Mouse (Mus musculus): ENCODE measurements at regions not wholly inside any gene's neighbourhood (a gene's known extent, or its start where the extent isn't known, plus 50 kb on each side); places are given as distances from the start of the nearest gene placed in this dataset.

DNA sequence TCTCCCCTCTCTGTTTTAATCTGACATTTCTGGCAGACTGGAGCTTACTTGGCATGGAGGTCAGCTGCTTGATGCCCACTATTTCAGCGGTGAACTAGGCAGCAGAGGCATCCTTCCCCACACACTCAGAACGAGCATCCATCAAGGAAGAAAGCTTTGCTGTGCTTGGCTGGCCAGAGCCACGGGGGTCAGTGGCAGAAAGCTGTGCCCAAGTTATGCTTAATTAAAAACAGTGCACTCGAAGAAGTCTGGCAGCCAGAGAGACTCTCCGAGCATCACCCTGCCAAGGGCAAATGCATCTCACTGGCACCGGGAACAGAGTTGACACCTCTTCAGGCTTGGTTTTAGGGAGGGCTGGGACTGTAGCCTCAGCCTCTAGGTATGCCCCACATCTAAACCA lies 168.3 kb downstream of the Gm45692 start:
- DNase-seq = no peak

DNA sequence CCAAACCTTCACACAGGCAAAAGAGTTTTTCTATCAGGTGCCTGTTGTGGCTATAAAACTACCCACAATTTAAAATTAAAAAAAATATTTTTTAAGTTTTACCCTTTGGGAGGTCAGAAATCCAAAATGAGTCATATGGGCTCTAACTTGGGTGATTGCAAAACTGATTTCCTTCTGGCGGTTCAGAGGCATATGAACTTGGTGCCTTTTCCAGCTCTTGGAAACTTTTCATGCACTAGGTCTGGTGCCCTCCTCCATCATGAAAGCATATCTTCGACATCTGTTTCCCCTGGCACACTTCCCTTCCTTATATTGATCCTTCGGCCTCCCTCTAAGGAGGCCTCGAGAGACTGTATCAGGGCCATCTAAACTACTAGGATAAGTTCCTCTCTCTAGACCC lies 168.8 kb downstream of the Gm45692 start:
- DNase-seq = no peak

DNA sequence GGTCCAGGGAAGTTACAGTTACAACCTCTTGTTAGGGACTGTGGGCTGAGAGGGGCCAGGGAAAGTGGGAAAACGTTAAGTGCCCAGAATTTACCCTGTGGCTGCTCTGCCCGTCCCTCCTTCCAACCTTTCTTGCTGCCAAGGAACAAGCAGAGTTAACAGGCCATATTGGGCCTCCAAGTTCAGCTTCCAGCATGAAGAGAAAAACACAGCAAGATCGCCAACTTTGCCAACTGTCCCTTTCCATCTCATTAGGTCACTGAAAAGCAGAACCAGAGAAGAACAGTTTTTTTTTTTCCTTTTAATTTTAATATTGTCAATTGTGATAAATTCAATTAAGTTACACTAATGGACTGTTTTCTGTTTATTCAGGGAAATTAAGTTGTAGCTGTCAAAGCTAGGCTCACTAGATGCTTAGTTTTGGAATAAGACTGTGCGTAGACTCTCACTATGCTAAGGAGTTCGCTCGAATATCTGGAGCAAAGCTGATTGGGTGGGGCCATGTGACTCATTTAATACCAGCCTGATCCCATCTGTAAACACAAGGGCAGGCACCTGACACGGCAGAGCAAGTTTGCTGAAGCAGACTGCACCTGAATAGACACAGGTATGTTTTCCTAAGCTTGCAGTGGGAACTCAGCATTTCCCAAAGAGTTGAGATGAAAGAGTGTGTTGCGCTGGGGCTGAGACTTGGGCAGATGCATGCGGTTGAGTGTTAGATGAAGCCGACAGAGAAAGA lies 178.9 kb downstream of the Gm45692 start:
- DNase-seq = no peak

DNA sequence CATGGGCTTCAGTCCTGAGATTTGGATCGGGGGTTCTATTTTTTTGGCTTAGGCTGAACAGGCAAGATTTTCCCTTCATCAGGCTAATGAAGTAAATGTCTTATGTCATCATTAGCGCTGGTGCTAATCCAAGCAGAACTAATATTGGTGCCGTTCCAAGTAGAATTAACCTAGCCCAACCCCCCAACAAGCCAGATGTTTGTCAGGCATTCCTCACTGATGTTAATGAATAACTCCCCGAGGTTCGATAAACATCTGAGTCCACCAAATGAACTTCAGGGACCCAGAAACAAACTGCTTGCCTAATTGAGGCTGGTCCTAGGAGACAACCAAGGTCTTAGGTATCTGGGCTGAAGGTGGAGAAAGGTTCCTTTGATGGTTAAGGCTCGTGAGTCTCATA lies 180.9 kb downstream of the Gm45692 start:
- DNase-seq = no peak

DNA sequence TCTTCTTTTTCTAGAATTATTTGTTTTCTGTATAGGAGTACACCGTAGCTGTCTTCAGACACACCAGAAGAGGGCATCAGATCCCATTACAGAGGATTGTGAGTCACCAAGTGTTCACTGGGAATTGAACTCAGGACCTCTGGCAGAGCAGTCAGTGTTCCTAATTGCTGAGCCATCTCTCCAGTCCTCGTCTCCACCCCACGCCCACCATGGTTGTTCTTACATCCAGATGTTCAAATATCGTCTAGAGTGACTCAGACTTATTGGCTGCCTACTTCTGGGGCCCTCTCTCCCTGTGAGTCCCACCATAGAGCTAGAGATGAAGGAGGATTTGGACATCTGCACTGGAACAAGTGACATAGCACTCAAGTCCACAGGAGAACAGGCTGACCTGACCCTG lies 182.6 kb downstream of the Gm45692 start:
- DNase-seq = no peak

- no peak for DNase-seq
Observed at GRCm38 (mm10) chr8:26304566-26304965, 185.2 kb downstream of the Gm45692 start.

DNA sequence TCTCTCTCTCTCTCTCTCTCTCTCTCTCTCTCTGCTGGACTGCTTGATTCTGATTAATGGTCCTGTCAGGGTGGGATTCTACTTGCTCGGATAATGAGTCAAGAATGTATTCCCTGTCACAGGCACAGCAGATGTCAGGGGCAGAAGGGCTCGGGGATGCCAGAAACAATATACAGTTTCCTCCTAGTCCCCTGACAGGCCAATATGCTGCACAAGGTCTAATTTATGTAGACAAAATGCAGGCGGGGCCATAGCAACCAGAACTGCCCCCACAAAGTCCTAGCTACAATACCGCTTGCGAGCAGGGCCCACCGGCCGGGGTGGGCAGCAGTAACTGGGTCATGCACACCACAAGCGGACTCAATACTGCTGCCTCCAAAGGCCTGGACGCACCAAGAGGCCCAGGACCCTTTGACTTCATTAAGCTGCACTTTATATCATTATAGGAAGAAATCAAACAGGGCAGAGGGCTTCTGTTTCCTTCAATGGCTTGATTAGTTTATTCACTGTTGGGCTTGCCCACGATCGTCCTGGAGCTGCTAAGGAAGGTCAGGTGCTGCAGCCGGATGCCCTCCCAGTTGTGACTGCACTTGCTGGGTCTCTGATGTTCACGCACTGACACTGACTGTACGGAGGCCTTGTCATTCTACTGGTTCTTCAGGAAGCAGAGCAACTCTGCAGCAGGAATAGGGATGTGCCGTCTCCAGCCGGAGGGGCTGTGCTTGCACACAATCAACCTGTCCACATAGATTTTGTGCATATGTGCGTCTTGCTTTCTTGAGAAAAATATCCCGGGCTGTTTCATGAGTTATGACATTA lies 185.9 kb downstream of the Gm45692 start:
- DNase-seq = no peak

DNA sequence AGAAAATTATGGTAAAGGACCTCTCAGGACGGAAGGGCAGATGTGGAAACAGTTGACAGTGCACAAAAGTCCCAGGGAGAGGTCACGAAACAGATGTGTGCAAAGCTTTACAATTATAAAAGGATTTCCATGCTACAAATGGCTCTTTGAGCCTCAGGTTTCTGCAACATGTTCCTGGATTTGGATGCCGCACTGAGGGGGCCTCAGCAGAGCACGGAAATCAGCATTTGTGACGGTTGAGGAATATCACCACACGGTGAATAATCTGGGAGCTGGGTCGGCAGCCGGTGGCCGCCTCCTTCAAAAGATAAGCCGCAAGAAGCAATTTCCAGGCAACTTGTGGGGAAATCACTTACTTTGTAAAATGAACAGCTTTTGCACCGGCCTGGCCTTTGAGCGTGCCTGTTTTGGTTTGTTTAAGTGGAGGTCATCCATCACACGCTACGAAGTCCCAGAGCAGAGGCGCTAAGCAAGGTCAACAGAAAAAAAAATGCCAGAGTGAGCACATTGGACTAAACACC lies 188.8 kb downstream of the Gm45692 start:
- no peak for DNase-seq

- no peak for DNase-seq
Observed at GRCm38 (mm10) chr8:26309764-26310163, 190.4 kb downstream of the Gm45692 start.

DNA sequence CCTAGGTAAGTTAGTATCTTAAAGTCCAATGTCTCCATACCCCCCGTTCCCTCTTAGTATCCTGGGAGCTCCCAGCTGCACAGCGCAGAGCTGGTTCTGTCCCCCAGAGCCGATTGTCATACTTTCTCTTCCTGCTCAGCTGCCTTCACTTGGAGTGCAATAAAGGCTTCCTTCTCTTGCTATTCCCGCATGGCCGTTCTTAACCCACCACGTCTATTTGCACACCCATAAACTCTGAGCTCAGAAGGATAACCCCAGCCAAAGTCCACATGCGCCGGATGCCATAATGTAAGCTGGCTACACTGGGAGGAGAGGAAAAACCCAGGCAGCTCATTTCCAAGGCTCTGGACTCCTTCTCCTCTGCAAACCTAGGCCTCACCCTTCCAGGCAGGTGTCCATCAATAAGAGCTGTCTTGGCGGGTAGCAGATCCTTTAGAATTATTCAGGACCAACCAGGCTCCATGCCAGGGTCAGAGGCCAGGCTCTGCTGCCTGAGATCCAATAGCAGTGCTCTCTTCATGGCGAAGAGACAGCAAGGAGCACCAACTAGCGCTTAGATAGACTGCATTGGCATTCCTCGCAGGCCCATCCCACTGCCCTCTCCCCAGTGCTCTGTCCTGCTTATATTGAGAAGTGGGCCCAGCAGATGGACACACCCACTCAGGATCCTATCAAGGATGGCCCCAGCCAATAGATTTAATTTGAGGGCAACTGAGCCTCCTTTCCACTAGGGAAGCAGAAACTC lies 204.4 kb downstream of the Gm45692 start:
- DNase-seq = no peak

- no peak for DNase-seq
Observed at GRCm38 (mm10) chr8:26324606-26325005, 205.3 kb downstream of the Gm45692 start.

DNA sequence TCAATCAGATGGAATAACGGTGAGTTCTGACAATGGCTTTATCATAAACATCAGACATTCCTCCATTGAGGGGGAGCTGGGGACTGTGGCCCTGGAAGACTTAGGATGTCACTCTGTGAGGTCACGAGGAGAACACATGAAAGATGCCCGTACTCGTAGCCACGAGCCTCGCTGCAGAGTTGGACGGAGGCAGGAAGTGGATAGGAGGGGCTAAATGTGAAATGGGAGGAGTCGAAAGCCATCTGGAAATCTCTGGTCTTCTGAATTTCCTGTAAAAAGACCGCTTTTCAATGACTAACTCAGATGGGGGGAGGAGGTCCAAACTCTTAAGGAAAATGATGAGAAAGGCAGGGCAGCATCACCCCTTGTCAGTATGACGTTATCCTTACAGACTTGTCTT lies 210.5 kb downstream of the Gm45692 start:
- DNase-seq = no peak

DNA sequence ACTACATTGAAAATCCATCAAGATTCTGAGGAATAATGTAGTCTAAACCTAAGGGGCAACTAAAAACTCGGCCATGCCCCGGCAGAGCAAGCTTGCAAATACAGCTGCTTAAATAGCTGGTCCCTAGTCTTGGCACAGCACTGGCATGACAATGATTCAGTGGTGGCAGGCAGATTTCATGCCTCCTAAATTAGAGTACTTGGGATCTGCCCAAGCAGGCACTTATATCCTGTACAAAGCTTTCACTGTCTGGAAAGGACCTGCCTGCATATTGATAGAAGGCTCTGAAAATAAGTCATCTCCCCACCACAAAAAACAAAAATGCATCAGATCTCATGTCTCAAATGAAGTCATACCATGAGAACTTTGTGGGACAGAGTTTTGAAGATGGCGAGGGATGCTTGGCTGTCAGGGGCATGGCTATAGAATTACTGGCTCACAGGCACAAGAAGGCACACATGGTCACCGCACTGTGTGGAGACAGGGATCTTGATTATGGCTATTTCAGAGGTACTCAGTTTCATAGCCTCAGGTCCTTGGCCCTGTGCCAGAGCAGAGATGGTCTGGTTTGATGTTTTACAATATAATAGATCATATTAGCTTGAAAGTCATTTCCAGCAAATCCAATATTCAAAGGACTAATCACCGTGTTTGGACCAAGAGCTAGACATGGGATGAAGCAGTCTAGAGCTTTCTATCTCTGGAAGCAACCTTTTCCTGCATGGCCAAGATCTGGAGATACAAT lies 217.7 kb downstream of the Gm45692 start:
- DNase-seq = no peak

DNA sequence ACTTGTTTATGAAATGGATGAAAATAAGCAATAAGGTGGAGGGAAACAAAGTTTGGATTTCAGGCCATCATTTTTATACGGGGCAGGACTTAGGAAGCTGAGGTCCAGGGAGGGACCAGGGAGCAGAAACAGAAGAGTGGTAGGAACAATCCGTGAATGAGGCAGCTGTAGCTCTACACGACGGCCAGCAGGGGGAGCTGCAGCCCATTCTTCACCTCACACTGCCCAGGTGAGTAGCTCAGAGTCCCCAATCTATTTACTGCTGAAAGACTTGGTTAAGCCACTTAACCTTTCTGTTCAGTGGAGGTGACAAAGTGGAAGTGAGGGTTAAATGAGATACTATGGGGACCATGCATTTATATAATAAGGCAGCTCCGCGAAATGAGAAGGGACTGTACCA lies 225.7 kb downstream of the Gm45692 start:
- DNase-seq = peak; percentile 68

- peak; percentile 50 for DNase-seq
Observed at GRCm38 (mm10) chr8:26349231-26349630, 229.9 kb downstream of the Gm45692 start.

GRCm38 (mm10) chr8:26349854-26350253 lies 230.5 kb downstream of the Gm45692 start:
- no peak for DNase-seq

DNA sequence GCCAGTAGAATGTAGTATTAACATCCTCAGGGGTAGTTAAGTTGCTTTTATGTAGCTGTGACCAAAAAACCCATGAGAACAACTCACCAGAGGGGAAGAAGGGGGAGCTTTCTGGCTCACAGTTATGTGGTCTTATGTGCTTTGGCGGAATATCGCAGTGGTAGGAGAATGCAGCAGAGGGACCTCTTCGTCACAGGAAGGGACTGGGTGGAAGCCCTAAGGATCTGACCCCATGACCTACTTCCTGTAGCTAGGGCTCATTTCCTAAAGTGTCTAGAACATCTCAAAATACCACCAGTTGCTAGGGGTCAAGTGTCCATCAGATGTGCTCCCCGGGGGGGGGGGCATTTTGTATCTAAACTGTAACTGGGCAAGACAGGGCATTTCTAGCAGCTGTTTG lies 231.3 kb downstream of the Gm45692 start:
- DNase-seq = no peak

DNA sequence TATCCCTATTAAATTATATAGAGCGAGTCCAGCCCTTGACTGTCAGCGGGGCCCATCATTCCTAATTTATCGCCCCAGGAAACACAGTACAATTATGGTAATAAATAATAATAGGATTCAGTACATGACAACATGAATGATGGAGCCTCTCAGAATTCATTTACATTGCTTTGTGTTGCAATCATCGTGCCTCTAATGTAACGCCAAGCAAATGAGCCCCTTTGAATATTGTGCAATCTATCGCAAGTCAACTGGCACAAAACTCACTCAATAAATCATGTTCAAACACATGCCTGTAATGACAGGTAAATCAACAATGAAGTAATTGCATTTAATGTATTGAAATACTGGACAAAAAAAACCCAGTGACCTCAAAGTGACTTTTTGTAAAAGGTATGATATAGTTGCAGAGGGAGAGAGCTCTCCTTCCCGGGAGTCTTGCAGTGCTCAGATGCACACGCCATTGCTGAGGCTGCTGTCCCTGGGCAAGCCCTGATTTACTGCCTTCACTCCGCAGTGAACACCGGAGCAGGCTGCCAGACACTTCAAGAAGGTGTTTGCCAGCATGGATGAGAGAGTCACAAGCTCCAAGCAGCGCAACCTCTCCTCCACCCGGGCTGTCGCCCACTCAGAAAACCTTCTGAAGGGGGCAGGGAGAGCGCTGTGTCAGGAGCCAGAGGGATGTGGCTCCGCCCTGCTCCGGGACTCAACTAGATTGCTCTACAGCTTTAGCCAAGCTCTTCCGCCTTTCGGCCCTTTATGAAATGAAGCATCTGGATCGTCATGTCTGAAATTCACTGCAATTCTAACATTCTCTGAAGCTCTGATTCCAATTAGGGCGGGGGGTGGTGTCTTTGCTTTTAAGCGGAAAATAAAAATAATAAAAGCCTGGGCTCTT lies 232.6 kb downstream of the Gm45692 start:
- peak; percentile 47 for DNase-seq

DNA sequence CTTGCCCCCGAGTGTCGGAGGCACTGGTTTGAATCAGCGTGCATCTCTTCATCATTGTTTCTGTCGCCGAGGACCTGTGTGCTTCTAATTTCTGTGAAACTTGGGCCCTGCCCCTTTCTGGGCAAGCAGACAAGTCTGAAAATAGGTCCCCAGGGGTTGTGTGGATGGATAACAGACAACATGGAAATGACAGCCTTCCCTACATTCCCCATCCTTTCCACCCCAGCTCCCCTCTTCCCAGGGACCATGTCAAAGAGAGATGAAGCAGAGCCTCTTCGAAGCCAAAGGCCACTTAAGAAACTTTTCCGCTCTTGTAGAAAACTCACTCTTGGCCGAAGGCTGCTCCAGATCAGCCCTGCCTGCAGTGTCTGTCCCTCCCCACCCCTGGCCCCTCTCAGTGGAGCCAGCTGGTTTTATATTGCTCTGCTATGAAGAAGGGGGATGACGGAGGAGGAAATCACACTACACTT lies 233.2 kb downstream of the Gm45692 start:
- DNase-seq = no peak

DNA sequence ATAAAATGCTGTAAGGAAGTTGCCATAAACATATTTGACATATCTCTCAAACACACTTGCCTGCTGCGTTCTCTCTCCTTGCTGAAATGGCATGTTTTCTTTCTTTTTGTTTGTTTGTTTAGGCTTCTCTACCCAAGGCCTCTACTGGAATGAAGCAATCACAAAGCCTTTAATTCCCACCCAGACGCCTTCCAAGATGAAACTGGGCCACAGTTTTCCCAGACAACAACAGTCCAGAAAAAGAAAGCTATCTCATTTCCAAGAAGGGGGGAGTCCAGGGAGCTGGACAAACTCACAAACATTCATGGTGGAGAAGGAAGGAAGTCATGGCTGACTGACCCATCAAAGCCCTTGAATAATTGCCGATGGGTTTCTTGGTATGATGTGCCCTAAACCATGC lies 234.1 kb downstream of the Gm45692 start:
- DNase-seq = no peak

- no peak for DNase-seq
Observed at GRCm38 (mm10) chr8:26354516-26354915, 235.2 kb downstream of the Gm45692 start.

GRCm38 (mm10) chr8:26356801-26357200 lies 237.5 kb downstream of the Gm45692 start:
- DNase-seq = no peak

Measured in cerebellum, adult 9-11 months (tissue).